Mouse (Mus musculus): ENCODE data around the gene Sema4g. TPM values are rescaled to one million over a fixed set of nuclear protein-coding genes. Genes with fewer than 3 reads are reported as not detected.

Gene Sema4g
- polyA plus RNA-seq, 1 experiment from 2014 or later = 0.79 TPM

DNA sequence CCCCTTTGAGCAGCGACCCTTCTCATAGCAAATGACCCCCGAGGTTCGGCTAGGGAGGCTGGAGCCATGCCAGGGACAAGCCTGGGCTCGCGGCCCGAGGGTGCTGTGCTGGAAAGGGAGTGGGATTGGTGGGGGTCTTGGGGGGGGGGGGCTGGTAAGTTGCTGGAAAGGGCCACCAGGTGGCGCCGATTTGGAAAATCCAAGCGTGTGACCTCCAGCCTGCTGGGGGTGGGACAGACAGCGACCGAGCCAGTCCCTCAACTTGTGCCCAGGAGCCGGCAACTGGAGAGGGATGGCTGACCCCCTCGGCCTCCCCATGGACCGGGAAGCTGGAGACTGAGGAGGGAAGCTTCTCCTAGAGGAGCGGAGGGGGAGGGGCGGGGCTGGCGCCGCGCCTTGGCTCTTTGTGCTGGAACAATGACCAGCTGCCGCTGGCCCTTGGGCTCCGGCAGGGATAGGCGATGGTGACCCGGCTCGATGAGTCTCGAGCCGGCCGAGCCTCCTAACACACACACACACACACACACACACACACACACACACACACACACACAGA lies 28.4 kb downstream of the Sema4g start:
- Histone ChIP-seq H3K27ac (ENCODE audit: low read length) (peak overlapping the region; percentile 100), H3K4me3 (ENCODE audit: low read length) (peak overlapping the region; percentile 79), H3K27me3 (ENCODE audit: control insufficient read depth, insufficient read depth, low read length) (no peaks in the 10 kb centered on the region), H3K9ac (ENCODE audit: low read length) (peak overlapping the region; percentile 95), H3K9me3 (replicated peaks; ENCODE audit: control insufficient read depth, low read length) (no peaks in the 10 kb centered on the region), H3K4me1 (ENCODE audit: control insufficient read depth, insufficient read depth, low read length) (peaks cover 53% of the 10 kb centered on the region), H3K36me3 (ENCODE audit: control insufficient read depth, insufficient read depth) (peaks cover 6% of the 10 kb centered on the region), H3K4me2 (ENCODE audit: low read depth, low read length) (peak overlapping the region; percentile 96)
- WGBS = under 1% methylated on average over 26 of the region's 27 CpGs
- peak; percentile 49 for ATAC-seq (replicated peaks; ENCODE audit: extremely low read depth, insufficient read depth, low FRiP score)

DNA sequence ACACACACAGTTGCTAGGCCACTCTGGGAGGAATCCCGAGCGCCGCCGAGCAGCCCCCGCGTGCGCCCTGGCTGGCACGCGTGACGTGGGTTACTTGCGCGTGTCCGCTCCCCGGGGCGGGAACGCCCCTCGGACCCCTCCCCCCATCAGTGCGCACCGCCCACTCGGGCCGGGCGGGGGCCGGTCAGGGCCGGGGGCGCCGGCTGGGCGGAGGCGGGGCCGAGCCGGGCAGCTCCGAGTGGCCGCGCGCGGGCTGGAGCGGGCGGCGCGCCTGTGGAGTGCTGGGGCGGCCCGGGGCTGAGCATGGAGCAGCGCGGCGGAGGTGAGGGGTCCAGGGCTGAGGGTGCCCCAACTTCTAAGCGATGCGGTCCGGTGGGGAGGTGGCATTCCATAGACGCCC lies 29.0 kb downstream of the Sema4g start:
- under 1% methylated on average over 45 of the region's 48 CpGs for WGBS
- Histone ChIP-seq H3K9me3 (replicated peaks; ENCODE audit: control insufficient read depth, low read length) (no peaks in the 10 kb centered on the region), H3K27me3 (ENCODE audit: control insufficient read depth, insufficient read depth, low read length) (no peaks in the 10 kb centered on the region), H3K27ac (ENCODE audit: low read length) (peak overlapping the region; percentile 100), H3K9ac (ENCODE audit: low read length) (peak overlapping the region; percentile 95), H3K36me3 (ENCODE audit: control insufficient read depth, insufficient read depth) (peaks cover 9% of the 10 kb centered on the region), H3K4me3 (ENCODE audit: low read length) (peak overlapping the region; percentile 79), H3K4me1 (ENCODE audit: control insufficient read depth, insufficient read depth, low read length) (peaks cover 50% of the 10 kb centered on the region), H3K4me2 (ENCODE audit: low read depth, low read length) (peak overlapping the region; percentile 96)
- peak; percentile 65 for ATAC-seq (replicated peaks; ENCODE audit: extremely low read depth, insufficient read depth, low FRiP score)

GRCm38 (mm10) chr19:45018351-45018831 lies 29.5 kb downstream of the Sema4g start:
- ATAC-seq (replicated peaks; ENCODE audit: extremely low read depth, insufficient read depth, low FRiP score) = no peak
- WGBS = 3% methylated on average over 13 of the region's 13 CpGs
- H3K9me3 ChIP-seq (replicated peaks; ENCODE audit: control insufficient read depth, low read length) = no peaks in the 10 kb centered on the region
- H3K4me3 ChIP-seq (ENCODE audit: low read length) = peak overlapping the region; percentile 79
- peak overlapping the region; percentile 100 for H3K27ac ChIP-seq (ENCODE audit: low read length)
- H3K9ac ChIP-seq (ENCODE audit: low read length) = peak overlapping the region; percentile 95
- no peaks in the 10 kb centered on the region for H3K27me3 ChIP-seq (ENCODE audit: control insufficient read depth, insufficient read depth, low read length)
- H3K36me3 ChIP-seq (ENCODE audit: control insufficient read depth, insufficient read depth) = peaks cover 9% of the 10 kb centered on the region
- H3K4me1 ChIP-seq (ENCODE audit: control insufficient read depth, insufficient read depth, low read length) = peaks cover 47% of the 10 kb centered on the region
- peak overlapping the region; percentile 96 for H3K4me2 ChIP-seq (ENCODE audit: low read depth, low read length)

GRCm38 (mm10) chr19:45020348-45020747 lies 31.4 kb downstream of the Sema4g start:
- no peak for ATAC-seq (replicated peaks; ENCODE audit: extremely low read depth, insufficient read depth, low FRiP score)
- peak overlapping the region; percentile 27 for H3K9ac ChIP-seq (ENCODE audit: low read length)
- no peak overlapping the region; the same call in 1 of the 2 replicates for H3K27ac ChIP-seq (ENCODE audit: low read length)
- no peaks in the 10 kb centered on the region for H3K27me3 ChIP-seq (ENCODE audit: control insufficient read depth, insufficient read depth, low read length)
- peaks cover 34% of the 10 kb centered on the region for H3K4me1 ChIP-seq (ENCODE audit: control insufficient read depth, insufficient read depth, low read length)
- H3K4me3 ChIP-seq (ENCODE audit: low read length) = peak overlapping the region; percentile 8
- no peaks in the 10 kb centered on the region for H3K9me3 ChIP-seq (replicated peaks; ENCODE audit: control insufficient read depth, low read length)
- H3K4me2 ChIP-seq (ENCODE audit: low read depth, low read length) = peak overlapping the region; percentile 38
- 54% methylated on average over 6 of the region's 6 CpGs for WGBS
- H3K36me3 ChIP-seq (ENCODE audit: control insufficient read depth, insufficient read depth) = peaks cover 26% of the 10 kb centered on the region

GRCm38 (mm10) chr19:45021362-45021761 lies 32.5 kb downstream of the Sema4g start:
- Histone ChIP-seq H3K36me3 (ENCODE audit: control insufficient read depth, insufficient read depth) (peaks cover 36% of the 10 kb centered on the region), H3K9ac (ENCODE audit: low read length) (0 out of 2 replicates have a peak overlapping the region, but pooled peaks have one; percentile 25), H3K27ac (ENCODE audit: low read length) (no peak overlapping the region), H3K4me2 (ENCODE audit: low read depth, low read length) (peak overlapping the region; percentile 38; the same call in 1 of the 2 replicates), H3K4me1 (ENCODE audit: control insufficient read depth, insufficient read depth, low read length) (peaks cover 32% of the 10 kb centered on the region), H3K9me3 (replicated peaks; ENCODE audit: control insufficient read depth, low read length) (no peaks in the 10 kb centered on the region), H3K4me3 (ENCODE audit: low read length) (no peak overlapping the region), H3K27me3 (ENCODE audit: control insufficient read depth, insufficient read depth, low read length) (no peaks in the 10 kb centered on the region)
- WGBS = 71% methylated on average over 15 of the region's 15 CpGs
- ATAC-seq (replicated peaks; ENCODE audit: extremely low read depth, insufficient read depth, low FRiP score) = no peak

DNA sequence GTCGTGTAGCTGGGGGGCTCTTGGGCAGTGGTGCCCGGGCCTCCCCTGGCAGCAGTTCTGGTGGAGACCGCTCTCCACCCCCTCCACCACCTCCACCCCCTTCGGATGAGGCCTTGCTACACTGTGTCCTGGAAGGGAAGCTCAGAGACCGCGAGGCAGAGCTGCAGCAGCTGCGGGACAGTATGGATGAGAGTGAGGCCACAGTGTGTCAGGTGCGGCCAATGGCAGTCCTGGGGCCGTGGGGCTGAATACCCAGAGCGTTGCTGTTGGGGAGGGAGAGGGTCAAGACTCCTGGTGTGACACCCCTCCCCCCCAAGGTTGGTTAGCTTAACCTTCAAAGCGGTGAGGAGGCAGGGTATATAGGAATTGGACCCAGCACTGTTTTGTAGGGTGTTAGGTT lies 35.1 kb downstream of the Sema4g start:
- H3K4me3 ChIP-seq (ENCODE audit: low read length) = no peak overlapping the region
- H3K4me2 ChIP-seq (ENCODE audit: low read depth, low read length) = no peak overlapping the region
- 81% methylated on average over 11 of the region's 11 CpGs for WGBS
- H3K27me3 ChIP-seq (ENCODE audit: control insufficient read depth, insufficient read depth, low read length) = no peaks in the 10 kb centered on the region
- peaks cover 52% of the 10 kb centered on the region for H3K36me3 ChIP-seq (ENCODE audit: control insufficient read depth, insufficient read depth)
- no peak overlapping the region for H3K27ac ChIP-seq (ENCODE audit: low read length)
- no peaks in the 10 kb centered on the region for H3K9me3 ChIP-seq (replicated peaks; ENCODE audit: control insufficient read depth, low read length)
- no peak for ATAC-seq (replicated peaks; ENCODE audit: extremely low read depth, insufficient read depth, low FRiP score)
- peaks cover 29% of the 10 kb centered on the region for H3K4me1 ChIP-seq (ENCODE audit: control insufficient read depth, insufficient read depth, low read length)
- no peak overlapping the region for H3K9ac ChIP-seq (ENCODE audit: low read length)

DNA sequence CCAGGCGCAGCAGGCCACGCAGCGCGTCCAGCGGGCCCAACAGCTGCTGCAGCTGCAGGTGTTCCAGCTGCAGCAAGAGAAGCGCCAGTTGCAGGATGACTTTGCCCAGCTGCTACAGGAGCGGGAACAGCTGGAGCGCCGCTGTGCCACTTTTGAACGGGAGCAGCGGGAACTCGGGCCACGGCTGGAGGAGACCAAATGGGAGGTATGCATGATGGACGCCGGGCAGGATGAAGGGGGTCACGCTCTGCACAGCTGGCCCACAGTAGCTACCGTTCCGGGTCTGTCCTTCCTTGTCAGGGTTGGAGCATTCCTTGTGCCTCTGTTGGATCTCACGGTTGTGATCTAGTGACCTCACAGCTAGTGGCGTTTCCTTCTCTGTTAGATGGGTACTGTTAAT lies 35.9 kb downstream of the Sema4g start:
- H3K9ac ChIP-seq (ENCODE audit: low read length) = no peak overlapping the region
- no peak for ATAC-seq (replicated peaks; ENCODE audit: extremely low read depth, insufficient read depth, low FRiP score)
- peaks cover 52% of the 10 kb centered on the region for H3K36me3 ChIP-seq (ENCODE audit: control insufficient read depth, insufficient read depth)
- WGBS = 88% methylated on average over 20 of the region's 20 CpGs
- peaks cover 21% of the 10 kb centered on the region for H3K4me1 ChIP-seq (ENCODE audit: control insufficient read depth, insufficient read depth, low read length)
- no peak overlapping the region for H3K4me2 ChIP-seq (ENCODE audit: low read depth, low read length)
- H3K9me3 ChIP-seq (replicated peaks; ENCODE audit: control insufficient read depth, low read length) = no peaks in the 10 kb centered on the region
- H3K4me3 ChIP-seq (ENCODE audit: low read length) = no peak overlapping the region
- no peak overlapping the region for H3K27ac ChIP-seq (ENCODE audit: low read length)
- no peaks in the 10 kb centered on the region for H3K27me3 ChIP-seq (ENCODE audit: control insufficient read depth, insufficient read depth, low read length)

- no peaks in the 10 kb centered on the region for H3K9me3 ChIP-seq (replicated peaks; ENCODE audit: control insufficient read depth, low read length)
- peaks cover 20% of the 10 kb centered on the region for H3K4me1 ChIP-seq (ENCODE audit: control insufficient read depth, insufficient read depth, low read length)
- H3K9ac ChIP-seq (ENCODE audit: low read length) = no peak overlapping the region
- peaks cover 52% of the 10 kb centered on the region for H3K36me3 ChIP-seq (ENCODE audit: control insufficient read depth, insufficient read depth)
- H3K27ac ChIP-seq (ENCODE audit: low read length) = no peak overlapping the region
- H3K27me3 ChIP-seq (ENCODE audit: control insufficient read depth, insufficient read depth, low read length) = no peaks in the 10 kb centered on the region
- no peak overlapping the region for H3K4me3 ChIP-seq (ENCODE audit: low read length)
- 91% methylated on average over 37 of the region's 37 CpGs for WGBS
- ATAC-seq (replicated peaks; ENCODE audit: extremely low read depth, insufficient read depth, low FRiP score) = no peak
- H3K4me2 ChIP-seq (ENCODE audit: low read depth, low read length) = no peak overlapping the region
Observed at GRCm38 (mm10) chr19:45025937-45026568, 37.2 kb downstream of the Sema4g start.

DNA sequence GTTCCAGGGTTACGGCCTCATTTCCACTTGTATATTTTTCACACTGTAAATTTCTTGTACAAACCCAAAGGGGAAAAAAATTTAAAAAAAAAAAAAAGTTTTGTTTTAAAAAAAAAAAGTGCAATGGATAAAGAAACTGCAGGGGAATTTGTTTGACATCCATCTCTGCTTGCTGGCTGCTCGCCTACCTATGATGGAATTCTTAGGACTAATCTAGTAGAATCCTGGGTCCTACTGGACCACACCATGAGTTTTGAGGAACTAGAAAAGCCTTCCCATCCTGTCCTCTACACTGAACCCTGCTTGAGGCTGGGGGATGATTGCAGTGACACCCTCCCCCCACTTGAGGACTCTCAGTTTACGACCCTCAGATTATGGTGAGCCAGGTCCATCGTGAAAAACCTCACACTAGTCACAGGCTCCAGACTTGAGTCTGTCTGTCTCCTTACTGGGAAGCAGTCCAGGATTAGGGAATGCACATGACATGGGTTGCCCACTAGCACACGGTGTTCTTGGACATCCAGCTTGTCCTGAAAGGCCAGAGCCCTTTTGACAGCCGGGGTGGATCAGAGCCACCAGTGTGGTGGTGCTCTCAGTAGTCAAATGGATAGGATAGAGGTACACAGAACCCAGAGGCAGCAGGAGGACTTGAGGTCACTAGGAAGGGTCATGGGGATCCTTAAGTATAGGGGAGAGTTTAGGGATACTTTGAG lies 38.2 kb downstream of the Sema4g start:
- 62% methylated on average over 6 of the region's 6 CpGs for WGBS
- Histone ChIP-seq H3K9me3 (replicated peaks; ENCODE audit: control insufficient read depth, low read length) (no peaks in the 10 kb centered on the region), H3K4me1 (ENCODE audit: control insufficient read depth, insufficient read depth, low read length) (peaks cover 25% of the 10 kb centered on the region), H3K36me3 (ENCODE audit: control insufficient read depth, insufficient read depth) (peaks cover 46% of the 10 kb centered on the region), H3K27me3 (ENCODE audit: control insufficient read depth, insufficient read depth, low read length) (no peaks in the 10 kb centered on the region), H3K4me2 (ENCODE audit: low read depth, low read length) (no peak overlapping the region), H3K27ac (ENCODE audit: low read length) (no peak overlapping the region; the same call in none of the 2 replicates), H3K4me3 (ENCODE audit: low read length) (no peak overlapping the region), H3K9ac (ENCODE audit: low read length) (no peak overlapping the region)
- no peak for ATAC-seq (replicated peaks; ENCODE audit: extremely low read depth, insufficient read depth, low FRiP score)

All from heart, embryonic 16.5 days (tissue).